Mouse (Mus musculus) gastrocnemius, postnatal 25 days (tissue): ENCODE results near the gene Doc2b. TPM values are rescaled to one million over a fixed set of nuclear protein-coding genes. Genes with fewer than 3 reads are reported as not detected.
"Not testable (repeated sequence)": the region's sequence is repeated elsewhere in the genome, so short reads cannot be mapped to it uniquely, and the experiment has no call there.

Experiments
- DNase-seq: peaks from one replicate; pipeline ENCODE4 v3.0.0; 2022
- total RNA-seq, 2 experiments: library from RNA; stranded (reverse); gene quantifications; 1 replicate in 1 of 2; 2 replicates in 1 of 2; pipeline ENCODE4 v1.2.3; 2021

Doc2b gene
- total RNA-seq, 2 experiments from 2014 or later: 0.38 to 0.78 TPM

- DNase-seq: no peak
Measured at GRCm38 (mm10) chr11:75735462-75736252, 60.2 kb downstream of the Doc2b start.

GRCm38 (mm10) chr11:75733227-75733940, 62.5 kb downstream of the Doc2b start:
- DNase-seq: peak; percentile 77

- peak; percentile 91 for DNase-seq
Measured at GRCm38 (mm10) chr11:75732434-75733226, 63.2 kb downstream of the Doc2b start, which contains the start of gene Ywhae. Ywhae (plus strand) TSS chr11:75732869.

GRCm38 (mm10) chr11:75727659-75728058, 68.2 kb downstream of the Doc2b start:
- DNase-seq: not testable (repeated sequence)

GRCm38 (mm10) chr11:75727168-75727567, 68.7 kb downstream of the Doc2b start:
- DNase-seq: no peak

- DNase-seq: no peak
Measured at GRCm38 (mm10) chr11:75722339-75722738, 73.5 kb downstream of the Doc2b start.

Other genes with a start within 250 kb of the Doc2b start
- 100 to 1,000 TPM; 123 to 168 TPM for gene Pitpna, start 208.0 kb downstream of the Doc2b start, total RNA-seq
- gene Inpp5k, start 165.1 kb downstream of the Doc2b start, total RNA-seq: 10 to 100 TPM; 19.0 to 19.8 TPM
- gene Myo1c, start 145.5 kb downstream of the Doc2b start, total RNA-seq: 10 to 100 TPM; 43.0 to 44.3 TPM
- 10 to 100 TPM; 39.7 to 44.7 TPM for gene Crk, start 116.8 kb downstream of the Doc2b start, total RNA-seq
- gene Ywhae, start 63.2 kb downstream of the Doc2b start, total RNA-seq: 100 to 1,000 TPM; 482 to 493 TPM
- 1 to 10 TPM; 8.2 to 8.6 TPM for gene Rph3al, start 142.4 kb upstream of the Doc2b start, total RNA-seq
- gene 1700016K19Rik, start 203.9 kb upstream of the Doc2b start, total RNA-seq: not detected
- 10 to 100 TPM; 22.5 to 34.6 TPM for gene Rflnb, start 231.7 kb upstream of the Doc2b start, total RNA-seq